ENCODE assay signal across 33 mouse cellular contexts in genomic region chr6:124446024-124446423, GRCm38 (mm10). TPM values are rescaled to one million over a fixed set of nuclear protein-coding genes. Genes with fewer than 3 reads are reported as not detected.
"Had no signal": no experiment of that assay in that cellular context is flagged by ENCODE, and none has a peak within 500 bp of the region (broad histone marks: within the 10 kb centered on the region; RNA-seq: fewer than 3 reads in every experiment).

No protein-coding gene starts in this region.

- H3K27ac ChIP-seq: limb, embryonic 10.5 days; limb, embryonic 12.5 days; limb, embryonic 13.5 days; limb, embryonic 15.5 days; liver, embryonic 12.5 days; liver, embryonic 13.5 days; liver, embryonic 14.5 days; liver, embryonic 15.5 days; lung, embryonic 15.5 days; macrophage; midbrain, embryonic 10.5 days; midbrain, embryonic 12.5 days; midbrain, embryonic 13.5 days; midbrain, embryonic 15.5 days; neural tube, embryonic 12.5 days had no signal

- H3K9ac ChIP-seq: limb, embryonic 12.5 days; limb, embryonic 13.5 days; limb, embryonic 15.5 days; liver, embryonic 12.5 days; liver, embryonic 13.5 days; liver, embryonic 14.5 days; liver, embryonic 15.5 days; liver, postnatal 0 days; lung, embryonic 14.5 days; lung, embryonic 15.5 days; midbrain, embryonic 12.5 days; midbrain, embryonic 13.5 days; midbrain, embryonic 15.5 days; neural tube, embryonic 12.5 days had no signal

- DNase-seq: left cerebral cortex, postnatal 4 days; liver; liver, embryonic 13.5 days; liver, postnatal 0 days; lung, adult 18-20 months; lung, adult 2 months; lung, embryonic 14.5 days; lung, postnatal 10 days; lung, postnatal 14 days; lung, postnatal 4 days; midbrain, embryonic 14.5 days had no signal

- H3K9me3 ChIP-seq: limb, embryonic 10.5 days; limb, embryonic 12.5 days; limb, embryonic 13.5 days; limb, embryonic 15.5 days; liver, embryonic 12.5 days; liver, embryonic 13.5 days; liver, embryonic 15.5 days; lung, embryonic 15.5 days; megakaryocyte, embryonic 14.5 days; midbrain, embryonic 10.5 days; midbrain, embryonic 12.5 days; midbrain, embryonic 13.5 days; midbrain, embryonic 15.5 days; neural tube, embryonic 12.5 days had no signal

- H3K36me3 ChIP-seq: limb, embryonic 10.5 days; limb, embryonic 12.5 days; limb, embryonic 13.5 days; limb, embryonic 15.5 days; liver, embryonic 12.5 days; liver, embryonic 13.5 days; liver, embryonic 15.5 days; lung, embryonic 15.5 days had no signal

- H3K4me1 ChIP-seq: limb, embryonic 10.5 days; limb, embryonic 12.5 days; limb, embryonic 13.5 days; limb, embryonic 15.5 days; lung, embryonic 15.5 days; midbrain, embryonic 10.5 days; midbrain, embryonic 12.5 days; midbrain, embryonic 13.5 days; midbrain, embryonic 15.5 days; neural tube, embryonic 12.5 days had no signal

- H3K4me3 ChIP-seq: limb, embryonic 10.5 days; limb, embryonic 12.5 days; limb, embryonic 13.5 days; limb, embryonic 15.5 days; liver, embryonic 12.5 days; liver, embryonic 13.5 days; liver, embryonic 15.5 days; lung, embryonic 15.5 days; megakaryocyte, embryonic 14.5 days; midbrain, embryonic 10.5 days; midbrain, embryonic 12.5 days; midbrain, embryonic 13.5 days; midbrain, embryonic 15.5 days; myocyte; neural tube, embryonic 12.5 days had no signal

- ATAC-seq: liver, embryonic 12.5 days; liver, postnatal 0 days; lung, postnatal 0 days; midbrain, embryonic 13.5 days; midbrain, embryonic 15.5 days; midbrain, embryonic 16.5 days had no signal

- H3K27me3 ChIP-seq: limb, embryonic 12.5 days; limb, embryonic 13.5 days; limb, embryonic 15.5 days; liver, embryonic 12.5 days; liver, embryonic 13.5 days; liver, embryonic 15.5 days; lung, embryonic 15.5 days; megakaryocyte, embryonic 14.5 days; midbrain, embryonic 12.5 days; midbrain, embryonic 13.5 days; midbrain, embryonic 15.5 days; neural tube, embryonic 12.5 days had no signal

- H3K4me2 ChIP-seq: limb, embryonic 12.5 days; limb, embryonic 13.5 days; limb, embryonic 15.5 days; liver, embryonic 11.5 days; liver, embryonic 12.5 days; liver, embryonic 13.5 days; liver, embryonic 15.5 days; lung, embryonic 14.5 days; lung, embryonic 15.5 days; midbrain, embryonic 11.5 days; midbrain, embryonic 12.5 days; midbrain, embryonic 13.5 days; midbrain, embryonic 15.5 days; neural tube, embryonic 12.5 days had no signal

RNA-seq across cellular contexts. Expression of gene Clstn3, which starts 18.6 kb away (rescaled TPM):
- total RNA-seq: monocyte, adult 5-6 weeks had no signal

RNA-seq across cellular contexts. Expression of gene C1rl, which starts 46.9 kb away (rescaled TPM):
- total RNA-seq: midbrain, postnatal 0 days had no signal
